Mouse (Mus musculus): ENCODE data around the gene Tdrd6. TPM values are rescaled to one million over a fixed set of nuclear protein-coding genes. Genes with fewer than 3 reads are reported as not detected.

Gene Tdrd6
- polyA plus RNA-seq, 1 experiment from 2014 or later, result not detected

DNA sequence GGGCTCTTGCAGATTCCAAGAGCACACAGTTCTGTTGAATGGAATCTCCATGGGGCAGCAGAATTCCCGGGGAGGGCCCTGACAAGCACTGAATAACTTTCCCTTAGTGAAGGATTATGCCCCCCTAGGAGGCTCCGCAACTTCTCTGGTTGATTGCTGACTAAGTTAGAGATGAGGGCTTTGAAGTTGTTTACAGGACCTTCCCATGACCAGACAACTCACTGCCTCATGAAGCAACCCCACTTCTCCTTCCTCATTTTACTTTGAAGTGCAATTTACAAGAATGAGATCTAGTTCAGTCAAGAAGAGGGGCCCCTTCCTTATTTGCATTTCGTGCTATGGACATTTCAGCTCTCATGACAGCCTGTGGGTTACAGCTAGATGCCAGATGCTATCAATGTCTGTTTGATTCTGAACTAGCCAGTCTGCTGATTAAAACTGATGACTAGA lies 56.5 kb downstream of the Tdrd6 start:
- Histone ChIP-seq H3K27me3 (ENCODE audit: control insufficient read depth, insufficient read depth, low read length) (no peaks in the 10 kb centered on the region), H3K36me3 (ENCODE audit: control insufficient read depth, insufficient read depth, low read length) (no peaks in the 10 kb centered on the region), H3K4me1 (ENCODE audit: control insufficient read depth, insufficient read depth, low read length) (no peaks in the 10 kb centered on the region), H3K4me2 (replicated peaks; ENCODE audit: low read depth, low read length) (no peak overlapping the region), H3K9ac (replicated peaks; ENCODE audit: low read depth, low read length) (no peak overlapping the region), H3K4me3 (ENCODE audit: low read depth, low read length) (no peak overlapping the region), H3K27ac (ENCODE audit: low read length) (no peak overlapping the region), H3K9me3 (ENCODE audit: control insufficient read depth, low read depth, low read length) (no peaks in the 10 kb centered on the region)
- WGBS, result 45% methylated on average over 3 of the region's 3 CpGs
- ATAC-seq (ENCODE audit: insufficient number of reproducible peaks, insufficient read depth, low FRiP score, low read depth), result no peak

GRCm38 (mm10) chr17:43569287-43569686 lies 60.8 kb downstream of the Tdrd6 start:
- Histone ChIP-seq H3K4me1 (ENCODE audit: control insufficient read depth, insufficient read depth, low read length) (no peaks in the 10 kb centered on the region), H3K27ac (ENCODE audit: low read length) (no peak overlapping the region), H3K27me3 (ENCODE audit: control insufficient read depth, insufficient read depth, low read length) (no peaks in the 10 kb centered on the region), H3K4me3 (ENCODE audit: low read depth, low read length) (no peak overlapping the region), H3K4me2 (replicated peaks; ENCODE audit: low read depth, low read length) (no peak overlapping the region), H3K9ac (replicated peaks; ENCODE audit: low read depth, low read length) (no peak overlapping the region), H3K36me3 (ENCODE audit: control insufficient read depth, insufficient read depth, low read length) (no peaks in the 10 kb centered on the region), H3K9me3 (ENCODE audit: control insufficient read depth, low read depth, low read length) (no peaks in the 10 kb centered on the region)
- no peak for ATAC-seq (ENCODE audit: insufficient number of reproducible peaks, insufficient read depth, low FRiP score, low read depth)
- WGBS, result 67% methylated on average over 7 of the region's 7 CpGs

- H3K27me3 ChIP-seq (ENCODE audit: control insufficient read depth, insufficient read depth, low read length), result no peaks in the 10 kb centered on the region
- peak; percentile 89; the same call in 1 of the 2 replicates for ATAC-seq (ENCODE audit: insufficient number of reproducible peaks, insufficient read depth, low FRiP score, low read depth)
- peak within 1 kb of the TSS; percentile 38 for H3K4me3 ChIP-seq (ENCODE audit: low read depth, low read length)
- H3K36me3 ChIP-seq (ENCODE audit: control insufficient read depth, insufficient read depth, low read length), result no peaks in the 10 kb centered on the region
- H3K4me2 ChIP-seq (replicated peaks; ENCODE audit: low read depth, low read length), result peak within 1 kb of the TSS; percentile 92
- WGBS, result under 1% methylated on average over 34 of the region's 34 CpGs
- peak within 1 kb of the TSS; percentile 50; the same call in 1 of the 2 replicates for H3K9ac ChIP-seq (replicated peaks; ENCODE audit: low read depth, low read length)
- H3K9me3 ChIP-seq (ENCODE audit: control insufficient read depth, low read depth, low read length), result no peaks in the 10 kb centered on the region
- no peaks in the 10 kb centered on the region for H3K4me1 ChIP-seq (ENCODE audit: control insufficient read depth, insufficient read depth, low read length)
- H3K27ac ChIP-seq (ENCODE audit: low read length), result peak within 1 kb of the TSS; percentile 44; the same call in 1 of the 2 replicates
These were observed 61.9 kb downstream of the Tdrd6 start, which contains the start of gene Pla2g7 for GRCm38 (mm10) chr17:43567992-43568888. Pla2g7 (plus strand) TSS chr17:43568098.

GRCm38 (mm10) chr17:43567593-43567991 lies 62.5 kb downstream of the Tdrd6 start:
- Histone ChIP-seq H3K4me3 (ENCODE audit: low read depth, low read length) (peak overlapping the region; percentile 38), H3K9ac (replicated peaks; ENCODE audit: low read depth, low read length) (peak overlapping the region; percentile 50; the same call in 1 of the 2 replicates), H3K36me3 (ENCODE audit: control insufficient read depth, insufficient read depth, low read length) (no peaks in the 10 kb centered on the region), H3K27me3 (ENCODE audit: control insufficient read depth, insufficient read depth, low read length) (no peaks in the 10 kb centered on the region), H3K4me1 (ENCODE audit: control insufficient read depth, insufficient read depth, low read length) (no peaks in the 10 kb centered on the region), H3K9me3 (ENCODE audit: control insufficient read depth, low read depth, low read length) (no peaks in the 10 kb centered on the region), H3K4me2 (replicated peaks; ENCODE audit: low read depth, low read length) (peak overlapping the region; percentile 92), H3K27ac (ENCODE audit: low read length) (no peak overlapping the region)
- WGBS, result 11% methylated on average over 12 of the region's 12 CpGs
- no peak for ATAC-seq (ENCODE audit: insufficient number of reproducible peaks, insufficient read depth, low FRiP score, low read depth)

Other genes with a start within 250 kb of the Tdrd6 start
- 0.20 TPM in 1 of 2 replicates, not detected in the other for gene Mep1a, start 127.5 kb downstream of the Tdrd6 start, polyA plus RNA-seq (2014; fragmentation: Nextera tagmentation; extraction: Ambion mirVana)
- gene Ankrd66, start 86.7 kb downstream of the Tdrd6 start, polyA plus RNA-seq (2014; fragmentation: Nextera tagmentation; extraction: Ambion mirVana), result 0.19 TPM in 1 of 2 replicates, not detected in the other
- gene Pla2g7, start 62.2 kb downstream of the Tdrd6 start, polyA plus RNA-seq (2014; fragmentation: Nextera tagmentation; extraction: Ambion mirVana), result 8.4 and 10.9 TPM in 2 replicates
- 17.9 and 19.1 TPM in 2 replicates for gene Slc25a27, start 36.9 kb upstream of the Tdrd6 start, polyA plus RNA-seq (2014; fragmentation: Nextera tagmentation; extraction: Ambion mirVana)
- gene Cyp39a1, start 37.1 kb upstream of the Tdrd6 start, polyA plus RNA-seq (2014; fragmentation: Nextera tagmentation; extraction: Ambion mirVana), result 17.7 and 23.0 TPM in 2 replicates
- 10.1 and 11.0 TPM in 2 replicates for gene Rcan2, start 171.1 kb upstream of the Tdrd6 start, polyA plus RNA-seq (2014; fragmentation: Nextera tagmentation; extraction: Ambion mirVana)

All from stomach, embryonic 14.5 days (tissue).